16 mouse cellular contexts compared by ENCODE assay signal in the genomic region with DNA sequence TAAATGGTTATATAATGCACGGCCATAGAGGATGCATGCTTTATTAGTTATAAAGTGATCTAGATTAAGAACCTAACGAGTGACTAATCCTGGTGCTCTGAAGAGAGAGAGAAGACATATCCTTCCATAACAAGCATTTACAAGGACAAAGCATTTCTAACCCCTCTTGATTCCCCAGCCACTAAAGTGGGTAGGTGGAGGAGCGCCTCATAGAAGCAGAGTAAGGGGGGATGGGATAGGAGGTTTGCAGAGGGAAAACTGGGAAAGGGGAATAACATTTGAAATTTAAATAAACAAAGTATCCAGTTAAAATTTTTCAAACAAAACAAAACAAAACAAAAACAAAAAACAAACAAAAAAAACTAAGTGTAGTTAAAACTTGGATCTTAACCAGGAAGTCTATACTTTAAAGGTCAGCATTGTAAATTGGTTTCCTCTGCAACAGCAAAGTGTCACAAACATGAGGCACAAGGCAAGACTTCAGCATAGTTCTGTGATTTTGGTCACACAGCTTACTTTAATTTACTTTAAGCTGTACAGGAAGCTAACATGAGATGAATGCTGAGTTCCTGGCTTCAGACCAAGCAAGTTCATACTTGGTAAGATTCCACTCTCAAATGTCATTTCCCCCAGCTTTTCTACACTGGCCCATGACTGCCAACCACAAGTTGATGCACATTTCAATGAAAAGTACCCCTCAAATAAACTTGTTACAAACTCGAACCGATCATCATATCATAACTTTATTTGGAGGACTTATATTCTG.
A peak's percentile ranks its signal among the peaks of the same experiment; 100 is the strongest.
DNase-seq lines count a peak whose midpoint lies in the region; ATAC-seq lines count a peak whose summit lies in the region.
"Had no signal": no experiment of that assay in that cellular context is flagged by ENCODE, and none has a peak within 500 bp of the region (broad histone marks: within the 10 kb centered on the region; RNA-seq: fewer than 3 reads in every experiment).

No protein-coding gene starts in this region.

- no peaks in the 10 kb centered on the region for H3K27me3 ChIP-seq in lung, embryonic 15.5 days
- no peaks in the 10 kb centered on the region for H3K27me3 ChIP-seq in embryonic facial prominence, embryonic 14.5 days (replicated peaks; ENCODE audit: control insufficient read depth, insufficient read depth, low read length)
- H3K27me3 ChIP-seq in heart, embryonic 10.5 days (ENCODE audit: insufficient read depth, poor library complexity, severe bottlenecking), result no peaks in the 10 kb centered on the region
- H3K27me3 ChIP-seq: forebrain, embryonic 12.5 days; hindbrain, embryonic 15.5 days; limb, embryonic 15.5 days; neural tube, embryonic 13.5 days had no signal

- WGBS in lung, embryonic 15.5 days, result 53% methylated on average over 5 of the region's 5 CpGs
- 55% methylated on average over 5 of the region's 5 CpGs for WGBS in embryonic facial prominence, embryonic 14.5 days
- 71% methylated on average over 5 of the region's 5 CpGs for WGBS in heart, embryonic 10.5 days

- peak; percentile 12 for DNase-seq in adrenal gland, postnatal 14 days
- DNase-seq in adrenal gland, postnatal 10 days, result no peak
- no peak for DNase-seq in lung, postnatal 14 days
- peak; percentile 90 for DNase-seq in embryonic facial prominence, embryonic 14.5 days (ENCODE audit: low spot score)
- peak; percentile 10 for DNase-seq in lung, postnatal 36 days
- DNase-seq in heart, embryonic 10.5 days (ENCODE audit: low spot score), result no peak
- no peak for DNase-seq in B cell, adult 2 months
- DNase-seq: cerebellum, adult 9-11 months; embryo, embryonic 11 days; heart, adult 11 months had no signal

- H3K9me3 ChIP-seq in lung, embryonic 15.5 days, result no peaks in the 10 kb centered on the region
- H3K9me3 ChIP-seq in embryonic facial prominence, embryonic 14.5 days (ENCODE audit: control insufficient read depth, low read length), result no peaks in the 10 kb centered on the region
- no peaks in the 10 kb centered on the region for H3K9me3 ChIP-seq in heart, embryonic 10.5 days
- H3K9me3 ChIP-seq: forebrain, embryonic 12.5 days; hindbrain, embryonic 15.5 days; limb, embryonic 15.5 days; neural tube, embryonic 13.5 days had no signal

- H3K27ac ChIP-seq in lung, embryonic 15.5 days, result peak overlapping the region; percentile 53; the same call in 1 of the 2 replicates
- no peak overlapping the region; the same call in 1 of the 2 replicates for H3K27ac ChIP-seq in embryonic facial prominence, embryonic 14.5 days (replicated peaks; ENCODE audit: low read depth, low read length)
- no peak overlapping the region for H3K27ac ChIP-seq in heart, embryonic 10.5 days
- H3K27ac ChIP-seq: forebrain, embryonic 12.5 days; hindbrain, embryonic 15.5 days; limb, embryonic 15.5 days; neural tube, embryonic 13.5 days had no signal

- H3K4me2 ChIP-seq in lung, embryonic 15.5 days, result no peak overlapping the region
- no peak overlapping the region for H3K4me2 ChIP-seq in embryonic facial prominence, embryonic 14.5 days (ENCODE audit: low read depth, low read length)
- H3K4me2 ChIP-seq: forebrain, embryonic 12.5 days; hindbrain, embryonic 15.5 days; limb, embryonic 15.5 days; neural tube, embryonic 13.5 days had no signal

- peak; percentile 70 for ATAC-seq in lung, embryonic 15.5 days (ENCODE audit: borderline replicate concordance, extremely low read depth, low FRiP score, low TSS enrichment)
- peak; percentile 30; the same call in 1 of the 2 replicates for ATAC-seq in embryonic facial prominence, embryonic 14.5 days (ENCODE audit: low read depth)
- ATAC-seq: midbrain, embryonic 16.5 days had no signal

- no peak overlapping the region for H3K4me3 ChIP-seq in lung, embryonic 15.5 days
- no peak overlapping the region for H3K4me3 ChIP-seq in embryonic facial prominence, embryonic 14.5 days (ENCODE audit: low read depth, low read length)
- H3K4me3 ChIP-seq in heart, embryonic 10.5 days, result no peak overlapping the region
- H3K4me3 ChIP-seq: forebrain, embryonic 12.5 days; hindbrain, embryonic 15.5 days; limb, embryonic 15.5 days; neural tube, embryonic 13.5 days had no signal

- H3K9ac ChIP-seq in lung, embryonic 15.5 days, result no peak overlapping the region
- no peak overlapping the region for H3K9ac ChIP-seq in embryonic facial prominence, embryonic 14.5 days (ENCODE audit: low read depth, low read length)
- H3K9ac ChIP-seq: forebrain, embryonic 12.5 days; hindbrain, embryonic 15.5 days; limb, embryonic 15.5 days; neural tube, embryonic 13.5 days had no signal

- peaks cover 11% of the 10 kb centered on the region; the same call in 1 of the 2 replicates for H3K4me1 ChIP-seq in lung, embryonic 15.5 days
- peaks cover 4% of the 10 kb centered on the region; the same call in 1 of the 2 replicates for H3K4me1 ChIP-seq in embryonic facial prominence, embryonic 14.5 days (ENCODE audit: control insufficient read depth, insufficient read depth, low read length)
- H3K4me1 ChIP-seq in heart, embryonic 10.5 days, result no peaks in the 10 kb centered on the region
- H3K4me1 ChIP-seq: forebrain, embryonic 12.5 days; hindbrain, embryonic 15.5 days; limb, embryonic 15.5 days; neural tube, embryonic 13.5 days had no signal

- H3K36me3 ChIP-seq in lung, embryonic 15.5 days, result no peaks in the 10 kb centered on the region
- H3K36me3 ChIP-seq in embryonic facial prominence, embryonic 14.5 days (ENCODE audit: control insufficient read depth, insufficient read depth, low read length), result no peaks in the 10 kb centered on the region
- H3K36me3 ChIP-seq in heart, embryonic 10.5 days, result no peaks in the 10 kb centered on the region
- H3K36me3 ChIP-seq: forebrain, embryonic 12.5 days; hindbrain, embryonic 15.5 days; limb, embryonic 15.5 days; neural tube, embryonic 13.5 days had no signal

Comparison
In these comparisons a context has a peak if more than half of its experiments do, and no peak if none do; other contexts are left out.
1. DNase-seq: peak in adrenal gland, postnatal 14 days (single experiment), embryonic facial prominence, embryonic 14.5 days (single experiment) and lung, postnatal 36 days (single experiment); none in adrenal gland, postnatal 10 days (single experiment), lung, postnatal 14 days (single experiment), heart, embryonic 10.5 days (single experiment) and B cell, adult 2 months (0 of 2).